Mouse (Mus musculus): ENCODE data around the gene Vpreb2.
"Not testable (repeated sequence)": the region's sequence is repeated elsewhere in the genome, so short reads cannot be mapped to it uniquely, and the experiment has no call there.

Gene Vpreb2

DNA sequence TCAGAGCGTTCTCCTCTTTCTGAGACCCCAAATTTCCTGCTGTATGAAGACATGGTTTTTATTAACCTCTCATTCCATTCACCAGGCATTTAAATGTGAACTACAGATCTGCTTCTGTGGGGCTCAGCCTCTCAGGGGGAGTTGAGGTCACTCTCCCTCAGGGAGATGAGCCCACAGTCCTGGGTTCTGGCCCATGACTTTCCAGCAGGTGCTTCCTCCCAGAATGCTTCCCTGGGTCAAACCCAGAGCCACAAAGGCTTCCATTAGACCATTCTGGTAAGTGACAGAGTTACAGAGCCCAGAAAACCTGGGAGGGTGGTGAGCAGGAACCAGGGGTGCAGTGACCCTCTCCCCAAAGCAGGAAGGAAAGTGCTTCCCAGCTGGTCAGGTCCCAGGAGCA lies at the start of gene Vpreb2:
Gene Vpreb2, plus strand, starts transcription at position 301 of the 400 bp plus-strand sequence.
- DNase-seq (ENCODE audit: low spot score in 2 of 2): no peak

DNA sequence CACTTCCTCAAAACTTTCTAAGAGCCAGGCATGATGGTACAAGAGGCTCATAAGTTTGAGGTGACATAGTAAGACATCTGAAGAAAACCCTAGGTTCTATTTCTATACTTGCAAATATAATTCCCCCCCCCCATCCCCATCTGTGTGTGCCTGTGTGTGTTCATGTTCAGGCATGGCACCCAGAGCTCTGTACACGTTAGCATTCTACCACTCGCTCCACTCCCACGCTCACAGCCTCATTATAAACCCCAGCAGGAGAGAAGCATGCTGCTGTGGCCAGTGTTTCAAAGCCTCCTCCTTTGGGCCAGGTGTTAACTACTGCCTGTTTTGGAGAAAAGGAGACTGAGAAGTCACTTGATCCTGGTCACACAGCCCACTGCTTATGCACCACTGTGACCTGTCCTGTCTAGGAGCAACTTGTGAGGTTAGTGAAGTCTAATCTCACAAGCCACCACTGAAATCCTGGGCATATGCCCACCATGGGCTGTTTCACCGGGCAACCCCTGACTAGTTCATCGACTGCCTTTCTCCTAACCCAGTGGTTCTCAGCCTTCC lies 48.2 kb upstream of the Vpreb2 start:
- no peak for DNase-seq (ENCODE audit: low spot score in 2 of 2)

DNA sequence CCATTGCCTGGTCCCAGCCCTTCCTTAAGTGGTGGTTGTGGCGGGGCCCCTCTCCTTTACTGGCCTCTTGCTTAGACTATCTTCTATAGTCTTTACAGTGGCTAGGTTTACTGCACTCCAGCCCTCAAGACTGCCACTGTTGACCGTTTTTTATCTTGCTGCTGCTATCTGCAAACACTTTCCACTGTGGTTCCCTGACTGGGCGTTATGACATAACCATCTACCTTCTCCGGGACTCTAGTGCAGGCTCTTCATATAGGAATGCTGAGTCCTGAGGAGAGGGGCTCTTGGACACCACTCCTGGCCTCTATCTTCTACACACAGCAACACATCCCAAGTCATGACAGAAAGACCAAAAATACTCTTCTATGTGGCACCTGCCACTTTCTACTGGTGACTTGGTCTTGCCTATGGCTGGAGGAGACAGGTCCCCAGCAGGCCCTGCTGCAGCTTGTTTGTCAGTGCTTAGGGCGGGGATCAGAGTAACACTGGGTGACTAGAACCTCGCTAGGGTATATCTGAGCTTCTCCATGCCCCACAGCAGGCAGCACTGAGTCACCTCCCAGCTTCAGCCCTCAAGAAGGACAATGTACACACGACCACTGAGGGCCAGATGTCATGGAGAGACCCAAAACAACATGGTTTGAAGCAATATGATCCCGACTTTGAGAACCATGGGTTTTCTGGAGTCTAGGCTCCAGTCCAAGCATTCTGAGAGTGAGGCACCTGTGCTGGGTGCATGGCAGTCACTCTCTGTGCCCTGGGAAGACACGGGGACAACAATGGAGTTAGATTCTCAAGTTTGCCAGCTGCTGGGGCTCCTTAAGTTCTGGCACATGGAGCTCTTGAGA lies 46.4 kb upstream of the Vpreb2 start:
- no peak for DNase-seq (ENCODE audit: low spot score in 2 of 2)

GRCm38 (mm10) chr16:17934445-17934910 lies 45.8 kb upstream of the Vpreb2 start:
- no peak for DNase-seq (ENCODE audit: low spot score in 2 of 2)

GRCm38 (mm10) chr16:17936776-17937175 lies 43.5 kb upstream of the Vpreb2 start:
- DNase-seq (ENCODE audit: low spot score in 2 of 2): no peak

DNA sequence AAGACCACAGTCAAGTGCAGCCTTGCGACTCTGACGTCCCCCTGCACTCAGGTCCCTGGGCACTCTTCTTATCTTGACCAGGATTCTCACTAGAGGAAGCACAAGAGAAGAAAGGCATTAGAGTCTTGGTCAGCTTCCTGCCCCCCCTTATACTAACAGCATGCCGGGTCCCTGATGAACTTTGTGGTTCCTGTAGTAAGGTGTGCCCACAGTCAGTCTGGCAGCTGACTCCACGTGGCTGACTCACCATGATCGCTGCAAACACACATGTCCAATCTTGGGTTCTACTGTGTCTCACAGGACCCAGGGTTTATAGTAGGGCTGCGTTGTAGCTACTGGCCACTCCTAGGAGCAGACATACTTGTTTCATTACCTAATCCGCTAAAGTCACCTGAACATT lies 42.0 kb upstream of the Vpreb2 start:
- DNase-seq (ENCODE audit: low spot score in 2 of 2): no peak

GRCm38 (mm10) chr16:17938821-17939220 lies 41.4 kb upstream of the Vpreb2 start:
- DNase-seq (ENCODE audit: low spot score in 2 of 2): peak in 1 of 2 experiments; percentile 52

- DNase-seq (ENCODE audit: low spot score in 2 of 2): no peak
Measured at GRCm38 (mm10) chr16:17939255-17939751, 40.9 kb upstream of the Vpreb2 start.

- DNase-seq (ENCODE audit: low spot score in 2 of 2): no peak
Measured at GRCm38 (mm10) chr16:17943466-17943865, 36.8 kb upstream of the Vpreb2 start.

DNA sequence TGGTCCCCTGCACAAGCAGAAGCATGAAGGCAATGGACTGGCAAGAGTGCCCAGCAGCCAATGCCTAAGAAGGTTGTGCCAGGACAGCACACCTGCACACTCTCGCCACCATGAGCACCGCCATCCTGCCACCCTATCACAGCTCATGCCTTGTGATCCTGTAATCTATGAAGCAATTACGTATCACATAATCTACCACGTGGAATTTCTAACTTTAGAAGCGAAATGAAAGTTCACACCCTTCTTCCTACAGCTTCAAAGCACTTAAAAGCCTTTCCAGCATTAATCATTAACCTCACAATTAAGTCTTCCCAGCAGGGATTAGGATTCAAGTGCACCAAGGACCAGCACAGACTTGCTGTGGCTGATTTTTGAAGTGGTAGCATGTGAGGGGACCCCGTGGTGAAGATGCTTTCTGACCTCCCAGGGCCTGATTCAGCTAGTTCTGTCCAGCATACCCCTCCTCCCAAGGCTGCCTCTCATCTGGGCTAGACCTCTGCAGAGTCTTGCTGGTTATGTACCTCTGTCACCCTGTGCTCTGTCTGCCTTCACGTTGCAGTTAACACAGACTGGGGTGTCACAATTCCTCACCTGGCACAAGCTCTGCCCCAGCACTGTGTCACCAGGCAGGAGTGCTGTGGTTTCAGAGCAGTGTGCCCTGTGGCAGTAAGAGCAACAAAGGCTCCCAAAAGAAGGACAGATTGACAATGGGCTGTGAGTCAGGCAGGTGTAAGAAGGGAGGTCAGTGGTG lies 35.0 kb upstream of the Vpreb2 start:
- DNase-seq (ENCODE audit: low spot score in 2 of 2): no peak

- peak in 1 of 2 experiments; percentile 53 for DNase-seq (ENCODE audit: low spot score in 2 of 2)
Measured at GRCm38 (mm10) chr16:17949421-17949877, 30.8 kb upstream of the Vpreb2 start.

GRCm38 (mm10) chr16:17950068-17950467 lies 30.2 kb upstream of the Vpreb2 start:
- no peak for DNase-seq (ENCODE audit: low spot score in 2 of 2)

DNA sequence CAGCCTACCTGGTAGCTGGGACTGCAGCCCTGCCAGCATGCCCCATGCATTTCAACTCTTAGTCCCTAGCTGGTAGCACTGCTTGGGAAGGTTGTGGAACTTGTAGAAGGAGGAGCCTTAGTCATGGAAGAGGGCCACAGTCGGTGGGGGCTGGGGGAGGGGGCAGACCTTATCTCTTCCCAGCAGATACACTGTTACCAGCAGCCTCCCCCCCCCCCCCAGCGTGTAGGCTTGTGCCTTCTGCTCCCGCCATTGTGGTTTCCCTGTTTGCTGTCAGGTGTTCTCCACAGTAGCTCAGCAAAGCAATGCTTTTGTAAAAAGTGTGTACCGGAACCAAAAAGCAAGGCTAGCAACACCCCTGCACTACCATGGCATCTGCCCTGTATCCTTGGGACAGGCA lies 28.6 kb upstream of the Vpreb2 start:
- no peak for DNase-seq (ENCODE audit: low spot score in 2 of 2)

- not testable (repeated sequence) for DNase-seq (ENCODE audit: low spot score in 2 of 2)
Measured at GRCm38 (mm10) chr16:17956052-17956638, 24.1 kb upstream of the Vpreb2 start.

GRCm38 (mm10) chr16:17962091-17962490 lies 18.1 kb upstream of the Vpreb2 start:
- DNase-seq (ENCODE audit: low spot score in 2 of 2): no peak

GRCm38 (mm10) chr16:17971853-17972252 lies 8.4 kb upstream of the Vpreb2 start:
- no peak for DNase-seq (ENCODE audit: low spot score in 2 of 2)

GRCm38 (mm10) chr16:17977840-17978239 lies 2.4 kb upstream of the Vpreb2 start:
- DNase-seq (ENCODE audit: low spot score in 2 of 2): not testable (repeated sequence)

GRCm38 (mm10) chr16:17983201-17983600 lies 3.0 kb downstream of the Vpreb2 start:
- DNase-seq (ENCODE audit: low spot score in 2 of 2): no peak

DNA sequence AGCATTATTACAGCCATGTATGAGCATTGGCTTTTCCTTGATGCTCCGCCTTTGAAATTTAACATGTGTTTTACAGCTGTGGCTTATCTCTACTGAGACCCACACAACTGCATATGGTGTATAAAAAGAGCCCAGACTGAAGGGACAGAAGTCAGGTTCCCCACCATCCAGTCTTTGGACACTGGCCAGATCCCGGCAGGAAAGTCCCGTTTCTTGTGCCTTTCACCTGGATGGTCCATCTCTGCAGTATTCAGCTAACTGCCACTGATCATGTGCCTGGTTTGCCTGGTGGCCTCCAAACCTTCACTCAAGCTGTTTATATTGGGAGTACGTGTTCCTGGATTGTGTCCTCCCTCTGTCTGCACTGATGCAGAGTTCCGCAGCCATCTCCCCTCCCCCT lies 4.0 kb downstream of the Vpreb2 start:
- DNase-seq (ENCODE audit: low spot score in 2 of 2): no peak

DNA sequence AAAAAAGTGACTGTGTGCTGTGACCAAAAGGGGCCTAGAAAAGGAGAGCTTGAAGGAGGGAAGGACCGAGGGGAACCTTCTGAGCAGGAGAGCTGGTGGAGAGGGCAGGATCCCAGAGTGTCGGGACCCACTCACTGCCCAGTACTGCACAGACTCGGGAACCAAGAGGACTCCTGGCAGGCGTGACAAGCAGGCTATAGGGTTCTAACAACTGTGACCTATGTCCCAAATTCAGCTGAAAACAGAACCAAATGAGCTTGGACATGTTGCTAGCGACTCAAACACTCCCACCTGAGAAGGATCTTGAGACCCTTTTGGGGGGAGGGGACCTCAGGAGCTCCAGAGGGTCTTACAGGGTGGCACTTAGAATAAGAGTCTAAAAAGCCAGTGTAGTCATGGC lies 4.8 kb downstream of the Vpreb2 start:
- no peak for DNase-seq (ENCODE audit: low spot score in 2 of 2)

GRCm38 (mm10) chr16:17986456-17987132 lies 6.4 kb downstream of the Vpreb2 start:
- DNase-seq (ENCODE audit: low spot score in 2 of 2): peak; percentile 26 to 30

Data from urinary bladder, adult 18-20 months (tissue).